Mouse (Mus musculus) heart, postnatal 36 days (tissue): Measurements from ENCODE around the gene Trim65. TPM values are rescaled to one million over a fixed set of nuclear protein-coding genes. Genes with fewer than 3 reads are reported as not detected.

Source experiments
- DNase-seq, 2 experiments: peaks; one replicate each; pipeline ENCODE4 v3.0.0; 2021 to 2022
- intact Hi-C: fragments of 180-260 bp; cut with DNase I; formaldehyde crosslinking; loops from one replicate; pipeline ENCODE4 v1.15.1; 2025
- total RNA-seq, 2 experiments: library from RNA; stranded (reverse); gene quantifications; 2 replicates each; pipeline ENCODE4 v1.2.3; 2021

Gene Trim65
- total RNA-seq, 2 experiments from 2014 or later, result 7.4 to 7.6 TPM

GRCm38 (mm10) chr11:116077446-116078204 is 53.3 kb downstream of the Trim65 start, which contains the start of gene Unc13d:
Unc13d (minus strand) TSS chr11:116077961.
- intact Hi-C loops, result no loop called here
- DNase-seq, result peak in 1 of 2 experiments; percentile 26

- intact Hi-C loops, result no loop called here
- no peak for DNase-seq
Observed at GRCm38 (mm10) chr11:116076836-116077235, 54.1 kb downstream of the Trim65 start.

GRCm38 (mm10) chr11:116076266-116076540 is 54.7 kb downstream of the Trim65 start:
- intact Hi-C loops, result no loop called here
- no peak for DNase-seq

- intact Hi-C loops, result no loop called here
- no peak for DNase-seq
Observed at GRCm38 (mm10) chr11:116075539-116076265, 55.2 kb downstream of the Trim65 start.

- intact Hi-C loops, result no loop called here
- DNase-seq, result no peak
Observed at GRCm38 (mm10) chr11:116074436-116074991, 56.4 kb downstream of the Trim65 start.

GRCm38 (mm10) chr11:116072608-116073007 is 58.3 kb downstream of the Trim65 start:
- intact Hi-C loops, result no loop called here

More at GRCm38 (mm10) chr11:116072608-116073007, 58.3 kb downstream of the Trim65 start:
- no peak for DNase-seq

Other genes starting within 250 kb of the Trim65 start
- 10 to 100 TPM; 14.8 to 26.7 TPM for gene Smim5, start 231.2 kb downstream of the Trim65 start, total RNA-seq
- under 1 TPM in 1 of 2 experiments, not detected in 1; 0.31 TPM for gene Smim6, start 219.1 kb downstream of the Trim65 start, total RNA-seq
- gene Sap30bp, start 197.8 kb downstream of the Trim65 start, total RNA-seq, result 10 to 100 TPM; 17.2 to 20.7 TPM
- gene Recql5, start 197.7 kb downstream of the Trim65 start, total RNA-seq, result 1 to 10 TPM; 6.7 to 8.9 TPM
- 1 to 10 TPM; 2.6 to 3.4 TPM for gene Itgb4, start 156.4 kb downstream of the Trim65 start, total RNA-seq
- gene Galk1, start 118.4 kb downstream of the Trim65 start, total RNA-seq, result 10 to 100 TPM; 12.8 to 19.3 TPM
- 100 to 1,000 TPM; 136 to 158 TPM for gene H3f3b, start 103.2 kb downstream of the Trim65 start, total RNA-seq
- 1 to 10 TPM; 8.0 to 8.4 TPM for gene Unk, start 100.8 kb downstream of the Trim65 start, total RNA-seq
- gene Unc13d, start 53.2 kb downstream of the Trim65 start, total RNA-seq, result under 1 TPM; 0.41 to 0.42 TPM
- gene Wbp2, start 44.1 kb downstream of the Trim65 start, total RNA-seq, result 100 to 1,000 TPM in 1 of 2 experiments, 10 to 100 TPM in 1; 97.0 to 106 TPM
- 10 to 100 TPM; 25.2 to 34.2 TPM for gene Trim47, start 3.9 kb downstream of the Trim65 start, total RNA-seq
- 10 to 100 TPM; 62.9 to 63.4 TPM for gene Mrpl38, start 7.7 kb upstream of the Trim65 start, total RNA-seq
- 10 to 100 TPM; 13.2 to 16.2 TPM for gene Fbf1, start 37.0 kb upstream of the Trim65 start, total RNA-seq
- gene Ten1, start 67.7 kb upstream of the Trim65 start, total RNA-seq, result 10 to 100 TPM; 10.5 to 20.1 TPM
- 100 to 1,000 TPM; 160 to 173 TPM for gene Acox1, start 67.9 kb upstream of the Trim65 start, total RNA-seq
- gene Evpl, start 106.9 kb upstream of the Trim65 start, total RNA-seq, result 1 to 10 TPM in 1 of 2 experiments, under 1 TPM in 1; 0.62 to 1.0 TPM
- 10 to 100 TPM; 65.9 to 71.2 TPM for gene Srp68, start 143.1 kb upstream of the Trim65 start, total RNA-seq
- gene Galr2, start 149.8 kb upstream of the Trim65 start, total RNA-seq, result not detected
- gene Exoc7, start 176.1 kb upstream of the Trim65 start, total RNA-seq, result 10 to 100 TPM; 56.4 to 60.9 TPM
- not detected for gene Foxj1, start 204.3 kb upstream of the Trim65 start, total RNA-seq